Mouse (Mus musculus) embryonic fibroblast, embryonic 13.5 days (primary cell): ENCODE results near the gene Gadl1.

Source experiments
- CTCF ChIP-seq: IDR thresholded peaks from 2 replicates; pipeline ENCODE4 v1.5.1; 2011; ENCODE audit warnings: mild to moderate bottlenecking, control low read depth, low read length, moderate library complexity, borderline replicate concordance; ENCODE audit not compliant: insufficient read depth
- POLR2A ChIP-seq: IDR thresholded peaks from 2 replicates; pipeline ENCODE4 v1.6.1; 2011; ENCODE audit warnings: low read depth, mild to moderate bottlenecking, control low read depth, low read length, moderate library complexity

GRCm38 (mm10) chr9:115882627-115883200 is 26.5 kb upstream of the Gadl1 start:
- TF ChIP-seq CTCF (no peak), POLR2A (no peak)
